ENCODE assay signal across 8 mouse cellular contexts in the genomic region with DNA sequence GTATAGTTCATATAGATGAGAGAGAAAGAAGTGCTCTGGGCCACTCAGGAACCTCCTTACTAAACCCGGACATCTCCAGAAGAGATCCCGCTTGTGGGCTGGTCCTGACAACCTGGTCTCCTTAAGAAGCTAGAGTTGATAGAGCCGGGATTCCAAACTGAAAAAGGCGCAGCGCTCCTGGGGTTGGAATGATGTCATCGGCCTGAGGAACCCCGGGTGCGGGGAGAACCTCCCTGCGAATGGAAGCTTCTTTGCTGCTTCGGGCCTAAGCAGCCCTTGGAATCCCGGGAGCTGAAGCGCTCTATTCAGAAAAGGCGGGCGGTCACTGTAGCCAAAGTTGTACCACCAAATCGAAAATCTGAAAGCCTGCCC. TPM values are rescaled to one million over a fixed set of nuclear protein-coding genes. Genes with fewer than 3 reads are reported as not detected.
DNase-seq lines count a peak whose midpoint lies in the region; ATAC-seq and TF ChIP-seq lines count a peak whose summit lies in the region.

No protein-coding gene starts in this region.

- peak overlapping the region; percentile 83 for H3K27ac ChIP-seq in kidney, postnatal 0 days
- peak overlapping the region; percentile 77 for H3K27ac ChIP-seq in bone marrow, adult 2 months (ENCODE audit: control insufficient read depth, insufficient read depth, low read depth, low read length, poor library complexity)
- H3K27ac ChIP-seq in midbrain, embryonic 11.5 days (ENCODE audit: low read depth, low read length): peak overlapping the region; percentile 44

- DNase-seq in kidney, postnatal 0 days (ENCODE audit: low spot score): no peak
- DNase-seq in kidney, postnatal 14 days: no peak
- DNase-seq in midbrain, embryonic 11.5 days (ENCODE audit: low spot score, missing footprints): no peak
- no peak for DNase-seq in retina, embryonic 14.5 days (ENCODE audit: low spot score)
- DNase-seq in lung, adult 18-20 months: no peak
- no peak for DNase-seq in adrenal gland, adult 8-10 months

- peak overlapping the region; percentile 84 for H3K4me3 ChIP-seq in kidney, postnatal 0 days (replicated peaks; ENCODE audit: low read depth, low read length)
- peak overlapping the region; percentile 91 for H3K4me3 ChIP-seq in bone marrow, adult 2 months (replicated peaks; ENCODE audit: control insufficient read depth, low read depth, low read length)
- peak overlapping the region; percentile 86 for H3K4me3 ChIP-seq in midbrain, embryonic 11.5 days (ENCODE audit: low read depth, low read length)

- TF ChIP-seq CTCF in kidney, postnatal 0 days (IDR thresholded peaks at IDR 0.05; ENCODE audit: low read depth): no peak
- no peak for TF ChIP-seq CTCF in bone marrow, adult 2 months (IDR thresholded peaks at IDR 0.05; ENCODE audit: control insufficient read depth, insufficient read depth, low read length)

- no peaks in the 10 kb centered on the region for H3K27me3 ChIP-seq in kidney, postnatal 0 days (ENCODE audit: insufficient read depth, low read length)
- no peaks in the 10 kb centered on the region for H3K27me3 ChIP-seq in midbrain, embryonic 11.5 days (ENCODE audit: control insufficient read depth, insufficient read depth, low read length)

- peak overlapping the region; percentile 67 for H3K9ac ChIP-seq in kidney, postnatal 0 days (ENCODE audit: low read depth, low read length)
- peak overlapping the region; percentile 86 for H3K9ac ChIP-seq in midbrain, embryonic 11.5 days (ENCODE audit: low read length)

- H3K9me3 ChIP-seq in kidney, postnatal 0 days (replicated peaks; ENCODE audit: low read length): no peaks in the 10 kb centered on the region
- H3K9me3 ChIP-seq in midbrain, embryonic 11.5 days (ENCODE audit: control insufficient read depth, low read length): no peaks in the 10 kb centered on the region

- 4% methylated on average over 15 of the region's 15 CpGs for WGBS in kidney, postnatal 0 days
- WGBS in bone marrow, adult 2 months: 2% methylated on average over 15 of the region's 15 CpGs
- 5% methylated on average over 15 of the region's 15 CpGs for WGBS in midbrain, embryonic 11.5 days

- TF ChIP-seq POLR2A in bone marrow, adult 2 months (IDR thresholded peaks at IDR 0.05; ENCODE audit: borderline replicate concordance, control insufficient read depth, low read depth, low read length): no peak

- ATAC-seq in kidney, postnatal 0 days (replicated peaks; ENCODE audit: low FRiP score, low read depth): no peak
- ATAC-seq in granulocyte monocyte progenitor cell, adult 5-6 weeks (replicated peaks; ENCODE audit: poor library complexity, severe bottlenecking): peak; percentile 13; the same call in 1 of the 2 replicates
- no peak for ATAC-seq in midbrain, embryonic 11.5 days (ENCODE audit: low FRiP score)

- peak overlapping the region; percentile 70 for H3K4me2 ChIP-seq in kidney, postnatal 0 days (ENCODE audit: low read length)
- H3K4me2 ChIP-seq in midbrain, embryonic 11.5 days: peak overlapping the region; percentile 75

- H3K4me1 ChIP-seq in kidney, postnatal 0 days (replicated peaks; ENCODE audit: insufficient read depth, low read length): no peaks in the 10 kb centered on the region
- no peaks in the 10 kb centered on the region; the same call in 1 of the 2 replicates for H3K4me1 ChIP-seq in bone marrow, adult 2 months (ENCODE audit: control insufficient read depth, insufficient read depth, low read length)
- H3K4me1 ChIP-seq in midbrain, embryonic 11.5 days (ENCODE audit: control insufficient read depth, insufficient read depth, low read length): peaks cover 6% of the 10 kb centered on the region

- no peaks in the 10 kb centered on the region for H3K36me3 ChIP-seq in kidney, postnatal 0 days (ENCODE audit: insufficient read depth, low read length)
- H3K36me3 ChIP-seq in midbrain, embryonic 11.5 days (ENCODE audit: control insufficient read depth, insufficient read depth, low read length): no peaks in the 10 kb centered on the region

RNA-seq across cellular contexts. Expression of a gene that starts 0.5 kb away (rescaled TPM):
- polyA plus RNA-seq in kidney, postnatal 0 days (2015; fragmentation: Nextera tagmentation; extraction: Ambion mirVana): 71.1 and 78.3 TPM in 2 replicates
- 23.6 and 24.0 TPM in 2 replicates for polyA plus RNA-seq in bone marrow, adult 2 months (2011; ENCODE audit: insufficient read depth, insufficient read length, low replicate concordance, missing spikeins)
- total RNA-seq in granulocyte monocyte progenitor cell, adult 5-6 weeks (2014; fragmentation: Nextera tagmentation): 57.5 and 59.4 TPM in 2 replicates
- total RNA-seq in granulocyte monocyte progenitor cell, adult 5-6 weeks (2017): 88.2 and 111 TPM in 2 replicates
- polyA plus RNA-seq in midbrain, embryonic 11.5 days (2014; fragmentation: Nextera tagmentation; extraction: Ambion mirVana): 118 and 124 TPM in 2 replicates
- total RNA-seq in adrenal gland, adult 8-10 months (2022): 100 to 1,000 TPM; 179 to 239 (median 190) TPM

RNA-seq across cellular contexts. Expression of a gene that starts 54.6 kb away (rescaled TPM):
- 6.2 and 6.4 TPM in 2 replicates for polyA plus RNA-seq in kidney, postnatal 0 days (2015; fragmentation: Nextera tagmentation; extraction: Ambion mirVana)
- 1.0 and 3.0 TPM in 2 replicates for polyA plus RNA-seq in bone marrow, adult 2 months (2011; ENCODE audit: insufficient read depth, insufficient read length, low replicate concordance, missing spikeins)
- 2.7 and 7.8 TPM in 2 replicates for total RNA-seq in granulocyte monocyte progenitor cell, adult 5-6 weeks (2014; fragmentation: Nextera tagmentation)
- total RNA-seq in granulocyte monocyte progenitor cell, adult 5-6 weeks (2017): 3.3 and 4.4 TPM in 2 replicates
- 24.0 and 25.7 TPM in 2 replicates for polyA plus RNA-seq in midbrain, embryonic 11.5 days (2014; fragmentation: Nextera tagmentation; extraction: Ambion mirVana)
- total RNA-seq in adrenal gland, adult 8-10 months (2022): 10 to 100 TPM; 32.7 to 53.6 (median 38.6) TPM
